Mouse (Mus musculus) stomach, embryonic 15.5 days (tissue): ENCODE data around the gene Tmem88. TPM values are rescaled to one million over a fixed set of nuclear protein-coding genes. Genes with fewer than 3 reads are reported as not detected.

Experiments used
- ATAC-seq: fragments of 200-750 bp; cut with Nextera tagmentation; 2 replicates; pipeline ENCODE4 v1.8.0; 2017; ENCODE audit warnings: low read depth, moderate number of reproducible peaks, moderate TSS enrichment; ENCODE audit not compliant: insufficient read depth, low FRiP score
- H3K27ac ChIP-seq: fragments of 300-500 bp; sonication (generic); 2 replicates; pipeline ENCODE4 v1.5.1; 2015; ENCODE audit warnings: mild to moderate bottlenecking, inconsistent platforms
- H3K27me3 ChIP-seq: fragments of 300-500 bp; sonication (generic); replicated peaks from 2 replicates; pipeline ENCODE4 v1.6.1; 2015; ENCODE audit warnings: inconsistent platforms
- H3K36me3 ChIP-seq: fragments of 300-500 bp; sonication (generic); 2 replicates; pipeline ENCODE4 v1.6.1; 2015; ENCODE audit warnings: inconsistent platforms
- H3K4me1 ChIP-seq: fragments of 300-500 bp; sonication (generic); 2 replicates; pipeline ENCODE4 v1.6.1; 2015; ENCODE audit warnings: inconsistent platforms
- H3K4me2 ChIP-seq: fragments of 300-500 bp; sonication (generic); 2 replicates; pipeline ENCODE4 v1.6.1; 2015; ENCODE audit warnings: mild to moderate bottlenecking, inconsistent platforms
- H3K4me3 ChIP-seq: fragments of 300-500 bp; sonication (generic); replicated peaks from 2 replicates; pipeline ENCODE4 v1.5.1; 2015; ENCODE audit warnings: inconsistent platforms
- H3K9ac ChIP-seq: fragments of 300-500 bp; sonication (generic); 2 replicates; pipeline ENCODE4 v1.6.1; 2015; ENCODE audit warnings: inconsistent platforms
- H3K9me3 ChIP-seq: fragments of 300-500 bp; sonication (generic); 2 replicates; pipeline ENCODE4 v1.6.1; 2016; ENCODE audit warnings: inconsistent platforms
- WGBS: fragments of 180-500 bp; shearing (Covaris S2); methylation state at CpG from one replicate; pipeline ENCODE4 v1.1.7; 2015; 5-methylcytosine and 5-hydroxymethylcytosine counted together
- polyA plus RNA-seq: library from polyadenylated mRNA; unstranded; fragments of >200 nt; fragmentation: Nextera tagmentation; extraction: Ambion mirVana; gene quantifications from 2 replicates; pipeline ENCODE4 v1.2.1, GENCODE M21; 2015

The Tmem88 gene
- polyA plus RNA-seq, 1 experiment from 2014 or later, result 29.4 TPM

DNA sequence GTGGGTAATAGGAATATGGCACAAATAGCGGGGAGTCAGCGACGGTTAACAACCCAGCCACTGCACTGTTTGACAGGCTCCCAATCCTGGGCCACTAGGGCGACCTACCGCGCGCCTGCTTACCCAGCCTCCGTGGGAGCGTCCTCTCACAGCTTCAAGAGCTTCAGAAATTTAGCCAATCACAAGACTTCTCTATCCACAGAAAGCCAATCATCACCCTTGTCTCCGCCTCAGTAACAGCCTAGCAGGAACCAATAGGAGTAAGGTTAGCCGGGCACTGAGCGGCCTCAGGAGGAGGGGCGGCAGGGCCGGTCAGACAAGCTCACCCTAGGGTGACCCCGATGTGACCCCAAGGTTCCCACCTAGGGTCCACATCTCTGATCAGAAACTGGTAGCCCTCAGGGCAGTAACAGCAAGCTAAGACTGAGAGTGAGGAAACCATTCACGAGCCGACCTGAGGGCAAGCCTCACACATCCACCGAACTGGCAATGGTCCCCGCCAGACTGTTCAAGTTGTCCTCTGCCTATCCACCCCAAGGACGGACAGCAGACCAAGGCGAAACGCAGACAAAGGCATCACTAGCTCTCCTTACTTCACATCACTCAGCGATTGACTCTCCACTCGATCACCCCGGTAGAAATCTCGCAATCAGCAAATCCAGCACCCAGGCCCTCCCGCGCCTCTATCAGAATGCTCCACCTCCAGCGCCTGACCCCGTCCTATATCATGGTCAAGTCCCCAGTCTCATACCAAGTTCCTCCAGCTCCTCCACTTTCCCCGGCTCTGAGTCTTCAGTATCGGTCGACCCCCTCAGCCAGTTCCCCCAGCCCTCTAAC is 10.7 kb upstream of the Tmem88 start:
- H3K27ac ChIP-seq, result peak overlapping the region; percentile 98
- peak overlapping the region; percentile 68 for H3K4me3 ChIP-seq
- H3K4me1 ChIP-seq, result peaks cover 30% of the 10 kb centered on the region
- H3K36me3 ChIP-seq, result peaks cover 40% of the 10 kb centered on the region
- H3K4me2 ChIP-seq, result peak overlapping the region; percentile 93
- ATAC-seq, result peak; percentile 74
- WGBS, result under 1% methylated on average over 33 of the region's 33 CpGs
- no peaks in the 10 kb centered on the region for H3K9me3 ChIP-seq
- H3K9ac ChIP-seq, result peak overlapping the region; percentile 82
- no peaks in the 10 kb centered on the region for H3K27me3 ChIP-seq

DNA sequence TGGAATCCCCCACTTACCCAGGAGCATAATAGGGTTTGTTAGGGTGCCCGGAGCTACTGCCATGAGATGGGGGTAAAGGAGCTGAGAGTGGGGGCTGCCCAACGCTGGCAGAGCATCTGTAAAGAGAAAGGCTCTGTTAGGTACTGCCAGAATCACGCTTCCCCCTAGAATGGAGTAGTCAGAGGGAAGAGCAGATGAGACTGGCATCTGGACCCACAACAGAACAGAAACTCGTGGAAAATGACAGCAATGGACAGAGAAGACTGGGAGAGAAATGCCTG is 9.6 kb upstream of the Tmem88 start:
- Histone ChIP-seq H3K4me3 (no peak overlapping the region), H3K4me2 (peak overlapping the region; percentile 93; the same call in 1 of the 2 replicates), H3K36me3 (peaks cover 46% of the 10 kb centered on the region), H3K4me1 (peaks cover 19% of the 10 kb centered on the region), H3K9ac (no peak overlapping the region), H3K27ac (no peak overlapping the region), H3K9me3 (no peaks in the 10 kb centered on the region), H3K27me3 (no peaks in the 10 kb centered on the region)
- WGBS, result 77% methylated on average over 4 of the region's 4 CpGs
- no peak for ATAC-seq

GRCm38 (mm10) chr11:69406867-69407723 is 9.1 kb upstream of the Tmem88 start:
- no peak overlapping the region for H3K4me3 ChIP-seq
- no peak for ATAC-seq

DNA sequence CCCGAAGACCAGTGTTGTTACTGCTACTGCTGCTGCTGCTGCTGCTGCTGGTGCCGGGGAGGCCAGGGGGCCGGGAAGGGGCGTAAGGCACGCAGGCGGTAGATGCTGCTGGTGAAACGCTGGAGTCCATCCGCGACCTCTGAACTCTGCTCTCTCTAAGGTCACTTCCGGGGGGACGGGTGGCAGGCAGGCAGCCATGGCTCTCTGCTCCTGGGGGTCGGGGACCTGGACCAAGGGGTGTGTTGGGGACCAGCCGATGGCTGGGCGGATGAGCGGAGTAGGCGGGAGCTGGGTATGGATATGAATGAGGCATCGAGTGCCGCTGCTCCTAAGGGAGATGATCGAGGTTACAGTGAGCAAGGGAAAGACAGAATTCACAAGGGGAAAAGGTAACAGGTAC is 8.2 kb upstream of the Tmem88 start:
- H3K27me3 ChIP-seq, result no peaks in the 10 kb centered on the region
- H3K4me2 ChIP-seq, result no peak overlapping the region
- H3K4me1 ChIP-seq, result peaks cover 14% of the 10 kb centered on the region
- WGBS, result 86% methylated on average over 19 of the region's 19 CpGs
- no peaks in the 10 kb centered on the region for H3K9me3 ChIP-seq
- H3K4me3 ChIP-seq, result no peak overlapping the region
- no peak overlapping the region for H3K27ac ChIP-seq
- H3K36me3 ChIP-seq, result peaks cover 56% of the 10 kb centered on the region
- no peak overlapping the region for H3K9ac ChIP-seq
- ATAC-seq, result no peak

More at GRCm38 (mm10) chr11:69406867-69407723, 9.1 kb upstream of the Tmem88 start:
- Histone ChIP-seq H3K27ac (no peak overlapping the region), H3K36me3 (peaks cover 48% of the 10 kb centered on the region), H3K4me1 (peaks cover 14% of the 10 kb centered on the region), H3K9ac (no peak overlapping the region), H3K27me3 (no peaks in the 10 kb centered on the region), H3K4me2 (no peak overlapping the region), H3K9me3 (no peaks in the 10 kb centered on the region)
- WGBS, result 85% methylated on average over 16 of the region's 16 CpGs

DNA sequence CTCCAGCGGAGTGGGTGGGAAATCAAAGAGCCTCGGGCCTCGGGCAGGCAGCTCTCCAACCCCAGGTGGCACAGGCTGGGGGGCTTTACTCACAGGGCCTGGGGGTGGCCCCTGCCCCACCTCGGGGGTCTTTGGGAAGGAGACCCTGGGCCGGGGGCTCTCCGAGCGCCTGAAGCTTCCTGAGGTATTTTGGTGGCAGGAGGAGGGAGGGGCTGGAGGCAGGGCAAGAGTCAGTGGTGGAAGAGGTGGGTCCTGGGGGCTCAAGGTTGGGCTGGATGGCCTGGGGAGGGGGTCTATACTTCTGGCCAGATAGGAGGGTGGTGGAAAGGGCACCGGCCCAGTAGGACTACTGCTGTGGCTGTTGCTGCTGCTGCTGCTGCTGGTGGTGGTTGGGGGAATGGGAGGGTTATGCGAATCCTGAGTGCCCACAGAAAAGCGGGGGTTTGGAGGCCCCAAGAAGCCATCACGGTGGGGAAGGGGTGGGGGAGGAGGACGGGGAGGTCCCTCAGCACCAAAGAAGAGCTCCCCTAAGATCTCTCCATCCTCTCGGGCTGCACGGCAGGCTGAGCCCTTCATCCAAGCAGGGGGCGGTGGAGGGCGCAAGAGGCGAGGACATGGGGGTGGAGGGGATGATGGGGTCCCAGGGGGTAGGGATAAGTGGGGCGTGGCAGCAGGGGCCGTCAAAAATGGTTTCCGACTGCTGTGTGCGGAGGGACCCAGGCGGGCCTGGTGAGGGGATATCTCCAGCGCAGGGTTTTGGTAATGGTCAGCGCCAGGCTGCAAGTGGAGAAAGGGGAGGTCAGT is 7.6 kb upstream of the Tmem88 start:
- no peak overlapping the region for H3K4me3 ChIP-seq
- ATAC-seq, result no peak
- no peaks in the 10 kb centered on the region for H3K9me3 ChIP-seq
- H3K27me3 ChIP-seq, result no peaks in the 10 kb centered on the region
- H3K4me1 ChIP-seq, result peaks cover 15% of the 10 kb centered on the region
- WGBS, result 89% methylated on average over 24 of the region's 24 CpGs
- peaks cover 61% of the 10 kb centered on the region for H3K36me3 ChIP-seq
- H3K4me2 ChIP-seq, result no peak overlapping the region
- H3K27ac ChIP-seq, result no peak overlapping the region
- H3K9ac ChIP-seq, result no peak overlapping the region

- Histone ChIP-seq H3K27ac (no peak overlapping the region), H3K4me2 (no peak overlapping the region), H3K4me3 (no peak overlapping the region), H3K9ac (no peak overlapping the region), H3K4me1 (peaks cover 23% of the 10 kb centered on the region), H3K9me3 (no peaks in the 10 kb centered on the region), H3K36me3 (peaks cover 69% of the 10 kb centered on the region), H3K27me3 (no peaks in the 10 kb centered on the region)
- no peak for ATAC-seq
- WGBS, result 91% methylated on average over 24 of the region's 24 CpGs
Observed at GRCm38 (mm10) chr11:69404595-69405396, 6.8 kb upstream of the Tmem88 start.

DNA sequence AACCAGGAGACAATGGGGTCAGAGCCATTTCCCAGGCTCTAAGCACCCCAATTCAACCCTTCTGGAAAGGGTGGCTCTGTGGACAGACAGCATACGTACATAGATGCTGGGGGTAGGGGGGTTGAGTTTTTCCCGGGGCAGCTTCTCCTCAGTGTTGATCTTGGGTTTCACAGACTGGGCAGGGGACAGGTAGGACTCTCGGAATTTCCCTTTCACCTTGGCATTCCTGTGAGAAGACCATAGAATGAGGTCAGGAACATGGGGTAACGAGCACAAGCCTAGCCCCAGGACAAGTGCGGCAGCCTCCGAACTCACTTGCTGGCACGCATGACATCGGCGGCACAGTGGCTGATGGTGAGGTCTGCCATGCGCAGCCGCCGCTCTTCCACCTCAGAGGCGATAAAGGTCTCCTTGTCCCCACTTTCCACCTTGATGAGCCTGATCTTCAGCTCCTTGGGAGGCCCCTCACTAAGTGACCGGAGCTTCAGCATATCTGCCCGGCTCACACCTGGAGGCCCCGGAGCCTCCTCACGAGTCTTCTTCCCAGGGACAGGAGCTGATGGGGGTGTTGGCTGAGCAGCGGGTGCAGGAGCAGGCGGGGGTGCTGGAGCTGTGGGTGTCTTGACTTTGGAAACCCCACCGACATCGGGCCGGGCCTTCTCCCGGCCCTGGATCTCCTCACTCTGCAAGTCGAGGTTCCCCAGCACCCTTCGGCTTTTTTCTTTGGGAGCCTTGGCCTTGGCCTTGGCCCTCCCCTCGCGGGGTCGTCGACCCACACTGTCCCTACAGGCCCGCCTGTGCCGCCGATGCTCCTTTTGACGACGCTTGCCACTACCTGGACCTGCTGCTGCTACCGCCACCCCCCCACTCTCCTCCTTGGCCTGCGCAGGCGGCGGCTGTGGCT is 5.9 kb upstream of the Tmem88 start:
- H3K27ac ChIP-seq, result no peak overlapping the region
- 90% methylated on average over 36 of the region's 38 CpGs for whole genome bisulfite sequencing
- H3K36me3 ChIP-seq, result peaks cover 74% of the 10 kb centered on the region
- no peak for ATAC-seq
- no peak overlapping the region for H3K4me3 ChIP-seq
- no peaks in the 10 kb centered on the region for H3K27me3 ChIP-seq
- no peak overlapping the region for H3K4me2 ChIP-seq
- H3K9me3 ChIP-seq, result no peaks in the 10 kb centered on the region
- H3K9ac ChIP-seq, result no peak overlapping the region
- peaks cover 28% of the 10 kb centered on the region for H3K4me1 ChIP-seq

DNA sequence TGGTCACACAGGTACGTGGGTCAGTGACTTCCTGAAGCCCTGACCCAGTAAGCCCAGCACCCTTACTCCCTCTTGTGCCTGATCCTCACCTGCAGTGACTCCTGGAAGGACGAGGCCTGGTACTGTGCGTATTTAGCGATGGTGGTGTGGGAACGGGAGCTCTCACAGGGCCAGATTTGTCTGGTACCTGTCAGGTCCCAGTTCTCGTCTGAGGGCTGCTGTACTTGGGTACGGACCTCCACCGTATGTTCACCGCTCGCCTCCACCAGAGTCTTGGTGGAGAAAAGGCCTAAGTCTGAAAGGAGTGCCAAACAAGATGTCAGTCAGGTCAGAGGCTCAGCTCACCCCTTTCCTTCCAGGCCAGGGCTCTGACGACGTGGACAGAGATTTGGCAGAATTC is 4.0 kb upstream of the Tmem88 start:
- Histone ChIP-seq H3K36me3 (peaks cover 64% of the 10 kb centered on the region), H3K27ac (no peak overlapping the region)

DNA sequence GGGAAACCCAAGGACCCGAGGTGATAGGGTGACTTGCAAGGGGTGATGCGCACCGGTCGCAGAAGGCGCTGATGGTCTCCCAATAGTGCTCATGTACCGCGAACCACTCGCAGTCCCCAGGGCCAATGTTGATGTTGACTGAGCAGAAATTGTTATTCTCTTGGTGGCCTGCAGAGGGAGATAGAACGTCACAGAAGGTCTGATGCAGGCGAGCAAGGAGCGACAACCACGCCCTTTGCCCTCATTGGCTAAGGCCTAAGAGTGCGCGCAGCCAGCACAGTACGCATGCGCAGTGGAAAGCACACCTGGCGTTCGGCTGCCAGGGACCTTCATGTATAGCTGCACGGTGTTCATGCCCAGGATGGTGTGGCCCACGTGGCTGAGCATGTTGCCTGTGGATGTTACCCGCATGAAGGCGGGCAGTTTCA is 3.2 kb upstream of the Tmem88 start:
- Histone ChIP-seq H3K27ac (no peak overlapping the region), H3K9me3 (no peaks in the 10 kb centered on the region), H3K9ac (no peak overlapping the region), H3K4me2 (no peak overlapping the region), H3K36me3 (peaks cover 58% of the 10 kb centered on the region), H3K4me1 (peaks cover 43% of the 10 kb centered on the region), H3K27me3 (no peaks in the 10 kb centered on the region), H3K4me3 (no peak overlapping the region)
- 22% methylated on average over 22 of the region's 22 CpGs for WGBS
- ATAC-seq, result peak; percentile 70

More for the DNA sequence above, 4.0 kb upstream of the Tmem88 start:
- no peaks in the 10 kb centered on the region for H3K9me3 ChIP-seq
- no peak overlapping the region for H3K4me2 ChIP-seq
- no peak for ATAC-seq
- no peak overlapping the region for H3K9ac ChIP-seq
- H3K4me1 ChIP-seq, result peaks cover 37% of the 10 kb centered on the region
- H3K4me3 ChIP-seq, result no peak overlapping the region
- WGBS, result 82% methylated on average over 12 of the region's 12 CpGs
- no peaks in the 10 kb centered on the region for H3K27me3 ChIP-seq

GRCm38 (mm10) chr11:69400083-69400850 is 2.2 kb upstream of the Tmem88 start:
- H3K4me3 ChIP-seq, result no peak overlapping the region
- no peaks in the 10 kb centered on the region for H3K9me3 ChIP-seq
- no peak overlapping the region for H3K9ac ChIP-seq
- no peak overlapping the region for H3K4me2 ChIP-seq
- H3K27me3 ChIP-seq, result no peaks in the 10 kb centered on the region
- no peak overlapping the region for H3K27ac ChIP-seq
- no peak for ATAC-seq
- peaks cover 43% of the 10 kb centered on the region for H3K4me1 ChIP-seq
- H3K36me3 ChIP-seq, result peaks cover 48% of the 10 kb centered on the region
- WGBS, result 79% methylated on average over 25 of the region's 25 CpGs
